Mouse (Mus musculus) thymus, postnatal 14 days (tissue): ENCODE data around the gene Med19.

ENCODE experiments used
- DNase-seq: peaks from one replicate; pipeline ENCODE4 v3.0.0; 2021

Med19 gene

GRCm38 (mm10) chr2:84677968-84678880, at the start of gene Med19, which contains the start of gene Gm28635:
Med19 (plus strand) TSS chr2:84678402.
Gm28635 (minus strand) TSS chr2:84678041.
- peak; percentile 94 for DNase-seq

GRCm38 (mm10) chr2:84632001-84632400, 46.2 kb upstream of the Med19 start:
- DNase-seq: no peak

- DNase-seq: no peak
These were observed 45.2 kb upstream of the Med19 start for GRCm38 (mm10) chr2:84632999-84633398.

GRCm38 (mm10) chr2:84634006-84634405, 44.2 kb upstream of the Med19 start:
- no peak for DNase-seq

GRCm38 (mm10) chr2:84634934-84635482, 43.2 kb upstream of the Med19 start:
- DNase-seq: no peak

GRCm38 (mm10) chr2:84635611-84636010, 42.6 kb upstream of the Med19 start:
- no peak for DNase-seq

GRCm38 (mm10) chr2:84636231-84636741, 41.9 kb upstream of the Med19 start:
- DNase-seq: no peak

GRCm38 (mm10) chr2:84637452-84638165, 40.6 kb upstream of the Med19 start:
- DNase-seq: no peak

- DNase-seq: no peak
These were observed 39.6 kb upstream of the Med19 start for GRCm38 (mm10) chr2:84638428-84639220.

GRCm38 (mm10) chr2:84640833-84641232, 37.4 kb upstream of the Med19 start:
- DNase-seq: no peak

- no peak for DNase-seq
These were observed 32.1 kb upstream of the Med19 start for GRCm38 (mm10) chr2:84646138-84646537.

GRCm38 (mm10) chr2:84647051-84647568, 31.1 kb upstream of the Med19 start:
- no peak for DNase-seq

- DNase-seq: no peak
These were observed 29.8 kb upstream of the Med19 start for GRCm38 (mm10) chr2:84648369-84648768.

GRCm38 (mm10) chr2:84649674-84650073, 28.5 kb upstream of the Med19 start:
- no peak for DNase-seq

GRCm38 (mm10) chr2:84650464-84651195, 27.6 kb upstream of the Med19 start, which contains the start of gene Ctnnd1:
Ctnnd1 (minus strand) TSS chr2:84650765.
- no peak for DNase-seq

GRCm38 (mm10) chr2:84653354-84653753, 24.8 kb upstream of the Med19 start:
- DNase-seq: no peak

GRCm38 (mm10) chr2:84655864-84656263, 22.3 kb upstream of the Med19 start:
- no peak for DNase-seq

GRCm38 (mm10) chr2:84658806-84659205, 19.4 kb upstream of the Med19 start, which contains the start of gene Btbd18:
Btbd18 (plus strand) TSS chr2:84659079.
- DNase-seq: no peak

GRCm38 (mm10) chr2:84660253-84660652, 17.9 kb upstream of the Med19 start:
- peak; percentile 67 for DNase-seq

GRCm38 (mm10) chr2:84662866-84663265, 15.3 kb upstream of the Med19 start:
- DNase-seq: peak; percentile 65

- no peak for DNase-seq
These were observed 12.1 kb upstream of the Med19 start for GRCm38 (mm10) chr2:84666081-84666480.
